8 mouse cellular contexts compared by ENCODE assay signal in genomic region chr7:128705735-128706134, GRCm38 (mm10). TPM values are rescaled to one million over a fixed set of nuclear protein-coding genes. Genes with fewer than 3 reads are reported as not detected.
A peak's percentile ranks its signal among the peaks of the same experiment; 100 is the strongest.
DNase-seq lines count a peak whose midpoint lies in the region; ATAC-seq and TF ChIP-seq lines count a peak whose summit lies in the region.

No protein-coding gene starts in this region.

- H3K4me2 ChIP-seq in embryonic facial prominence, embryonic 11.5 days (ENCODE audit: low read depth, low read length) = no peak overlapping the region
- no peak overlapping the region for H3K4me2 ChIP-seq in limb, embryonic 13.5 days (replicated peaks)
- no peak overlapping the region for H3K4me2 ChIP-seq in midbrain, embryonic 16.5 days (ENCODE audit: low read length)

- TF ChIP-seq POLR2A in kidney, adult 2 months (IDR thresholded peaks at IDR 0.05; ENCODE audit: low read depth, low read length) = no peak

- peaks cover 18% of the 10 kb centered on the region for H3K36me3 ChIP-seq in embryonic facial prominence, embryonic 11.5 days (replicated peaks; ENCODE audit: control insufficient read depth, insufficient read depth, low read depth, low read length)
- H3K36me3 ChIP-seq in kidney, adult 2 months (ENCODE audit: control insufficient read depth, insufficient read depth, low read length) = peaks cover 1% of the 10 kb centered on the region; the same call in 1 of the 2 replicates
- H3K36me3 ChIP-seq in limb, embryonic 13.5 days = peaks cover 96% of the 10 kb centered on the region
- peaks cover 47% of the 10 kb centered on the region for H3K36me3 ChIP-seq in midbrain, embryonic 16.5 days (ENCODE audit: control insufficient read depth, insufficient read depth, low read length)

- peak; percentile 78 for ATAC-seq in embryonic facial prominence, embryonic 11.5 days (replicated peaks; ENCODE audit: insufficient number of reproducible peaks, low FRiP score, low TSS enrichment, low read depth)
- ATAC-seq in limb, embryonic 13.5 days (ENCODE audit: low FRiP score, low read depth) = peak; percentile 71; the same call in 1 of the 2 replicates
- ATAC-seq in midbrain, embryonic 16.5 days = peak; percentile 66

- no peaks in the 10 kb centered on the region for H3K9me3 ChIP-seq in embryonic facial prominence, embryonic 11.5 days (replicated peaks; ENCODE audit: control insufficient read depth, low read length)
- H3K9me3 ChIP-seq in limb, embryonic 13.5 days = no peaks in the 10 kb centered on the region
- no peaks in the 10 kb centered on the region for H3K9me3 ChIP-seq in midbrain, embryonic 16.5 days (replicated peaks; ENCODE audit: control insufficient read depth, low read length, poor library complexity, severe bottlenecking)

- H3K4me1 ChIP-seq in embryonic facial prominence, embryonic 11.5 days (ENCODE audit: control insufficient read depth, insufficient read depth, low read length) = no peaks in the 10 kb centered on the region
- no peaks in the 10 kb centered on the region for H3K4me1 ChIP-seq in kidney, adult 2 months (ENCODE audit: control insufficient read depth, insufficient read depth, low read length)
- no peaks in the 10 kb centered on the region for H3K4me1 ChIP-seq in limb, embryonic 13.5 days
- no peaks in the 10 kb centered on the region for H3K4me1 ChIP-seq in midbrain, embryonic 16.5 days (ENCODE audit: control insufficient read depth, insufficient read depth, low read length)

- H3K9ac ChIP-seq in embryonic facial prominence, embryonic 11.5 days (replicated peaks; ENCODE audit: low read length) = no peak overlapping the region
- no peak overlapping the region for H3K9ac ChIP-seq in limb, embryonic 13.5 days
- no peak overlapping the region for H3K9ac ChIP-seq in midbrain, embryonic 16.5 days (ENCODE audit: low read depth, low read length)

- TF ChIP-seq CTCF in kidney, adult 2 months (conservative IDR thresholded peaks at IDR 0.05; ENCODE audit: insufficient read depth, insufficient read length, low read depth, low read length) = peak; percentile 98; the same call in 1 of the 2 replicates

- peak; percentile 70 for DNase-seq in B cell, adult 2 months
- DNase-seq in adrenal gland, postnatal 14 days = peak; percentile 74
- DNase-seq in embryonic facial prominence, embryonic 11.5 days (ENCODE audit: low spot score) = peak; percentile 80
- peak; percentile 71 to 81 for DNase-seq in heart, adult 18-20 months
- peak; percentile 63 for DNase-seq in kidney, adult 2 months
- DNase-seq in spleen, postnatal 10 days (ENCODE audit: low spot score in 2 of 2) = peak; percentile 59 to 74

- no peak overlapping the region for H3K4me3 ChIP-seq in embryonic facial prominence, embryonic 11.5 days (ENCODE audit: low read depth, low read length)
- H3K4me3 ChIP-seq in kidney, adult 2 months (ENCODE audit: insufficient read depth, low read depth, low read length) = no peak overlapping the region
- H3K4me3 ChIP-seq in limb, embryonic 13.5 days = no peak overlapping the region
- H3K4me3 ChIP-seq in midbrain, embryonic 16.5 days (ENCODE audit: low read depth, low read length) = no peak overlapping the region

- H3K27me3 ChIP-seq in embryonic facial prominence, embryonic 11.5 days (ENCODE audit: control insufficient read depth, insufficient read depth, low read length) = no peaks in the 10 kb centered on the region
- H3K27me3 ChIP-seq in kidney, adult 2 months (replicated peaks; ENCODE audit: control insufficient read depth, insufficient read depth, low read length) = no peaks in the 10 kb centered on the region
- H3K27me3 ChIP-seq in limb, embryonic 13.5 days = no peaks in the 10 kb centered on the region
- no peaks in the 10 kb centered on the region for H3K27me3 ChIP-seq in midbrain, embryonic 16.5 days (ENCODE audit: control insufficient read depth, insufficient read depth, low read depth, low read length)

- 19% methylated on average over 4 of the region's 4 CpGs for WGBS in embryonic facial prominence, embryonic 11.5 days
- 19% methylated on average over 4 of the region's 4 CpGs for WGBS in kidney, adult 2 months
- 25% methylated on average over 4 of the region's 4 CpGs for WGBS in limb, embryonic 13.5 days
- WGBS in midbrain, embryonic 16.5 days = 22% methylated on average over 4 of the region's 4 CpGs

- no peak overlapping the region for H3K27ac ChIP-seq in embryonic facial prominence, embryonic 11.5 days (replicated peaks; ENCODE audit: low read depth, low read length)
- H3K27ac ChIP-seq in kidney, adult 2 months (ENCODE audit: insufficient read depth, low read depth, low read length) = no peak overlapping the region
- H3K27ac ChIP-seq in limb, embryonic 13.5 days = no peak overlapping the region
- H3K27ac ChIP-seq in midbrain, embryonic 16.5 days (ENCODE audit: low read length) = no peak overlapping the region

RNA-seq across cellular contexts. Expression of gene Mcmbp, which starts 34.6 kb away (rescaled TPM):
- 41.9 and 42.2 TPM in 2 replicates for total RNA-seq in adrenal gland, postnatal 14 days (2021)
- 85.1 and 85.3 TPM in 2 replicates for polyA plus RNA-seq in embryonic facial prominence, embryonic 11.5 days (2014; fragmentation: Nextera tagmentation; extraction: Ambion mirVana)
- 10 to 100 TPM; 21.7 to 23.7 TPM for total RNA-seq in heart, adult 18-20 months (2021)
- 19.8 and 22.2 TPM in 2 replicates for polyA plus RNA-seq in kidney, adult 2 months (2012; rRNA removed)
- 67.4 and 69.4 TPM in 2 replicates for polyA plus RNA-seq in limb, embryonic 13.5 days (2015; fragmentation: Nextera tagmentation; extraction: Ambion mirVana)
- polyA plus RNA-seq in midbrain, embryonic 16.5 days (2015; fragmentation: Nextera tagmentation; extraction: Ambion mirVana) = 43.9 and 50.4 TPM in 2 replicates

RNA-seq across cellular contexts. Expression of gene Sec23ip, which starts 39.0 kb away (rescaled TPM):
- 38.2 and 40.8 TPM in 2 replicates for total RNA-seq in adrenal gland, postnatal 14 days (2021)
- 38.3 and 38.4 TPM in 2 replicates for polyA plus RNA-seq in embryonic facial prominence, embryonic 11.5 days (2014; fragmentation: Nextera tagmentation; extraction: Ambion mirVana)
- total RNA-seq in heart, adult 18-20 months (2021) = 10 to 100 TPM; 19.0 to 27.6 TPM
- 29.9 and 35.5 TPM in 2 replicates for polyA plus RNA-seq in kidney, adult 2 months (2012; rRNA removed)
- polyA plus RNA-seq in limb, embryonic 13.5 days (2015; fragmentation: Nextera tagmentation; extraction: Ambion mirVana) = 40.4 and 42.2 TPM in 2 replicates
- polyA plus RNA-seq in midbrain, embryonic 16.5 days (2015; fragmentation: Nextera tagmentation; extraction: Ambion mirVana) = 34.4 and 37.8 TPM in 2 replicates
